Mouse (Mus musculus) megakaryocyte-erythroid progenitor cell, adult 5-6 weeks (primary cell): ENCODE results near the gene Prss43. TPM values are rescaled to one million over a fixed set of nuclear protein-coding genes. Genes with fewer than 3 reads are reported as not detected.

ENCODE experiments used
- ATAC-seq: replicated peaks from 2 replicates; pipeline ENCODE4 v1.8.0; 2016; ENCODE audit warnings: mild to moderate bottlenecking, inconsistent platforms; ENCODE audit not compliant: severe bottlenecking, poor library complexity, low FRiP score, low TSS enrichment
- total RNA-seq, 2 experiments: library from RNA; stranded (forward) in 1 of 2; stranded (reverse) in 1 of 2; fragments of 200-1000, 215-1000 nt in 1 of 2; fragments of >200 nt in 1 of 2; fragmentation: Nextera tagmentation in 1 of 2; gene quantifications; 2 replicates each; pipeline ENCODE4 v1.2.3; 2014 to 2017

The Prss43 gene
- total RNA-seq, 2 experiments from 2014 or later = not detected

DNA sequence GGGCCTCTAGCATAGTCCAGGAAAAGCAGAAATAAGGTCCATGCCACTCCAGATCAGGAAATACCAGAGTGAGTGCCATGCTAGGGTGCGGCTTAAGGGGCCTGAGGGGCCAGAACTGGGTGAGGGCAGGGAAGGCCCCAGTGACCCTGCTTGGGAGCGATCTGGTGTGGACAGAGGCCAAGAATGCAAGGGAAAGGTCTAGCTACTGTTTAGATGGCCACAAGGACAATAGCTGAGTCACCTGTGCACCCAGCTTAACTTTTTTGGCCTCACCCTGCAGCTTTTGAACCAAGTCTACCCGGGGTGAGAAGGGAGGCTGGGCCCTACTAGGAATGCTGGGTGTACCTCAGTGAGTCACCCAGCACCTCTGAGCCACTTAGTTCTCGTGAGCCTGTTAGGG is 54.3 kb downstream of the Prss43 start:
- ATAC-seq = no peak

Other genes with a start within 250 kb of the Prss43 start
- 2.1 TPM in 1 of 2 replicates, not detected in the other for gene Nradd, start 202.2 kb upstream of the Prss43 start, total RNA-seq (2014; fragmentation: Nextera tagmentation)
- gene Nradd, start 202.2 kb upstream of the Prss43 start, total RNA-seq (2017) = 0.14 and 2.8 TPM in 2 replicates
- 9.1 and 11.9 TPM in 2 replicates for gene Nbeal2, start 172.5 kb upstream of the Prss43 start, total RNA-seq (2014; fragmentation: Nextera tagmentation)
- 3.7 and 6.8 TPM in 2 replicates for gene Nbeal2, start 172.5 kb upstream of the Prss43 start, total RNA-seq (2017)
- gene Ccdc12, start 170.2 kb upstream of the Prss43 start, total RNA-seq (2014; fragmentation: Nextera tagmentation) = 92.6 and 110 TPM in 2 replicates
- 70.8 and 132 TPM in 2 replicates for gene Ccdc12, start 170.2 kb upstream of the Prss43 start, total RNA-seq (2017)
- gene Myl3, start 84.8 kb upstream of the Prss43 start, total RNA-seq (2014; fragmentation: Nextera tagmentation) = not detected in 2 replicates
- gene Myl3, start 84.8 kb upstream of the Prss43 start, total RNA-seq (2017) = not detected in 2 replicates
- gene Pth1r, start 79.5 kb upstream of the Prss43 start, total RNA-seq (2014; fragmentation: Nextera tagmentation) = not detected in 2 replicates
- not detected in 2 replicates for gene Pth1r, start 79.5 kb upstream of the Prss43 start, total RNA-seq (2017)
- not detected in 2 replicates for gene Prss42, start 28.5 kb upstream of the Prss43 start, total RNA-seq (2014; fragmentation: Nextera tagmentation)
- gene Prss42, start 28.5 kb upstream of the Prss43 start, total RNA-seq (2017) = not detected in 2 replicates
- gene Prss44, start 12.7 kb upstream of the Prss43 start, total RNA-seq (2014; fragmentation: Nextera tagmentation) = not detected in 2 replicates
- gene Prss44, start 12.7 kb upstream of the Prss43 start, total RNA-seq (2017) = not detected in 2 replicates
- gene Prss45, start 7.9 kb downstream of the Prss43 start, total RNA-seq (2014; fragmentation: Nextera tagmentation) = not detected in 2 replicates
- not detected in 2 replicates for gene Prss45, start 7.9 kb downstream of the Prss43 start, total RNA-seq (2017)
- not detected in 2 replicates for gene Prss46, start 17.8 kb downstream of the Prss43 start, total RNA-seq (2014; fragmentation: Nextera tagmentation)
- gene Prss46, start 17.8 kb downstream of the Prss43 start, total RNA-seq (2017) = not detected in 2 replicates
- gene Prss50, start 31.3 kb downstream of the Prss43 start, total RNA-seq (2014; fragmentation: Nextera tagmentation) = 37.4 and 42.3 TPM in 2 replicates
- gene Prss50, start 31.3 kb downstream of the Prss43 start, total RNA-seq (2017) = 16.5 and 28.2 TPM in 2 replicates
- 3.7 TPM in 1 of 2 replicates, not detected in the other for gene Als2cl, start 53.2 kb downstream of the Prss43 start, total RNA-seq (2014; fragmentation: Nextera tagmentation)
- 0.66 and 1.0 TPM in 2 replicates for gene Als2cl, start 53.2 kb downstream of the Prss43 start, total RNA-seq (2017)
- gene Tmie, start 53.4 kb downstream of the Prss43 start, total RNA-seq (2014; fragmentation: Nextera tagmentation) = 0.94 TPM in 1 of 2 replicates, not detected in the other
- 0.88 TPM in 1 of 2 replicates, not detected in the other for gene Tmie, start 53.4 kb downstream of the Prss43 start, total RNA-seq (2017)
- not detected in 2 replicates for gene Fam240a, start 90.2 kb downstream of the Prss43 start, total RNA-seq (2014; fragmentation: Nextera tagmentation)
- gene Fam240a, start 90.2 kb downstream of the Prss43 start, total RNA-seq (2017) = not detected in 2 replicates
- gene Tdgf1, start 119.5 kb downstream of the Prss43 start, total RNA-seq (2014; fragmentation: Nextera tagmentation) = not detected in 2 replicates
- not detected in 2 replicates for gene Tdgf1, start 119.5 kb downstream of the Prss43 start, total RNA-seq (2017)
- gene Lrrc2, start 124.9 kb downstream of the Prss43 start, total RNA-seq (2014; fragmentation: Nextera tagmentation) = 1.2 TPM in 1 of 2 replicates, not detected in the other
- gene Lrrc2, start 124.9 kb downstream of the Prss43 start, total RNA-seq (2017) = 0.72 TPM in 1 of 2 replicates, not detected in the other
- not detected in 2 replicates for gene Rtp3, start 163.9 kb downstream of the Prss43 start, total RNA-seq (2014; fragmentation: Nextera tagmentation)
- gene Rtp3, start 163.9 kb downstream of the Prss43 start, total RNA-seq (2017) = not detected in 2 replicates
- 126 TPM in 1 of 2 replicates, not detected in the other for gene Ltf, start 192.6 kb downstream of the Prss43 start, total RNA-seq (2014; fragmentation: Nextera tagmentation)
- gene Ltf, start 192.6 kb downstream of the Prss43 start, total RNA-seq (2017) = 5.8 and 33.5 TPM in 2 replicates
- 0.82 and 1.8 TPM in 2 replicates for gene Ccrl2, start 230.8 kb downstream of the Prss43 start, total RNA-seq (2014; fragmentation: Nextera tagmentation)
- gene Ccrl2, start 230.8 kb downstream of the Prss43 start, total RNA-seq (2017) = 1.8 and 3.1 TPM in 2 replicates